Mouse (Mus musculus) c-Kit-positive CD71-negative TER-119-negative erythroid progenitor cells, embryonic 14.5 days (primary cell): Measurements from ENCODE around the gene Spg21.

Experiments
- DNase-seq: peaks from one replicate; pipeline ENCODE4 v3.0.0-alpha.2; 2013; ENCODE audit warnings: low read depth

Gene Spg21

DNA sequence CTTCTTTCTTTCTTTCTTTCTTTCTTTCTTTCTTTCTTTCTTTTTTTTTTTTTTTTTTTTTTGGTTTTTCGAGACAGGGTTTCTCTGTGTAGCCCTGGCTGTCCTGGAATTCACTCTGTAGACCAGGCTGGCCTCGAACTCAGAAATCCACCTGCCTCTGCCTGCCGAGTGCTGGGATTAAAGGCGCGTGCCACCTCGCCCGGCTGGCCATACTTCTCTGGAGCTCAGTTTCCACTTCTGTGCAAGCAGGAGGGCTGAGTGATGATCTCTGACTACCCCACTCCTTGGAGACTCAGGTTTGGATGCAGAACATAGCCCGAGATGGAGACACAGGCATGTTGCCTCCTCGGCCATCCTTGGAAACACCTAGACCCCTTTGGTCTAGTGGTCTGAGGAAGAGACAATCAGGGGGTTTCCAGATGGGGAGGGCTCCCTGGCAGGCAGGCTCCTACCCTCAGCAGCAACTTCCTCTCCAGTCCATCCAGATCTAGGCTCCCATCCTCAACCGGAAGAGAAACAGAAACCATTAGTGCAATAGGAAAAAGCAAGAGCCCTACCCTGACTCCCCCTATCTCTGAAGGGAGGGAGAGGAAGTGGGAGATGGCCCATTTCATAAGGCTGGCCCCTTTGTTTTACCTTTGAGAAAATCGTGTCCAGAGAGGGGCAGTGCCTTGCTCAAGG is 75.2 kb downstream of the Spg21 start:
- DNase-seq = no peak

DNA sequence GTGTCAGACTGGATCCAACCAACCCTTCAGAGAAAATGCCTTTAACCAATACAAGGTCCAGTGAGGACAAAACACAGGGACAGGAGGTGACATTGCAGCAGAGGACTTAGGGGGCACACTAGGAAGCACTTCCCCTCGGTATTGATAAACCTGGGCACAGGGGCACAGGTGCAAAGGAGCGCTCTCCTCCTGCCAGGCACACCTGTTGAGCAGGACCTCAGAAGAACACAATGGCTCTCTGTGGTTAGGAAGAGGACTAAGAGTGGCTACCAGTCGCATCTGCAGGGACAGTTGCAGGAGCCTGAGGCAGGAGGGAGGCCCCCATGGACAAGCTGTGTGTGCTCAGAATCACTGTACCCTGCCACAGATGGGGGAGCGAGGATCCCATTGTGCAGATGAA is 75.7 kb downstream of the Spg21 start:
- no peak for DNase-seq
